Mouse (Mus musculus) erythroblast, embryonic 14.5 days (primary cell): ENCODE measurements around the gene Git2. TPM values are rescaled to one million over a fixed set of nuclear protein-coding genes. Genes with fewer than 3 reads are reported as not detected.

Source experiments
- H3K27me3 ChIP-seq: 2 replicates; pipeline ENCODE4 v1.6.1; 2012; ENCODE audit warnings: inconsistent platforms; ENCODE audit not compliant: control insufficient read depth
- H3K36me3 ChIP-seq: 2 replicates; pipeline ENCODE4 v1.6.1; 2012; ENCODE audit warnings: mild to moderate bottlenecking, inconsistent platforms; ENCODE audit not compliant: control insufficient read depth
- H3K4me1 ChIP-seq: 2 replicates; pipeline ENCODE4 v1.6.1; 2012; ENCODE audit warnings: inconsistent platforms; ENCODE audit not compliant: control insufficient read depth
- H3K4me3 ChIP-seq: replicated peaks from 2 replicates; pipeline ENCODE3; 2012; ENCODE audit warnings: moderate library complexity, mild to moderate bottlenecking, inconsistent platforms
- H3K9me3 ChIP-seq: 2 replicates; pipeline ENCODE4 v1.6.1; 2012; ENCODE audit warnings: low read length, inconsistent platforms, mixed read lengths; ENCODE audit not compliant: control insufficient read depth
- GATA1 ChIP-seq: IDR thresholded peaks from 2 replicates; pipeline ENCODE4 v1.6.1; 2012; ENCODE audit warnings: low read length, inconsistent platforms, mixed read lengths
- TAL1 ChIP-seq: IDR thresholded peaks from 3 replicates; pipeline ENCODE4 v1.6.1; 2012; ENCODE audit warnings: low read length, inconsistent platforms, mixed read lengths
- polyA plus RNA-seq: library from polyadenylated mRNA; stranded (reverse); fragments of >175 nt; gene quantifications from 2 replicates; pipeline ENCODE4 v1.2.3, GENCODE M21; 2012

Git2 gene
- polyA plus RNA-seq, 1 experiment: 7.0 TPM

DNA sequence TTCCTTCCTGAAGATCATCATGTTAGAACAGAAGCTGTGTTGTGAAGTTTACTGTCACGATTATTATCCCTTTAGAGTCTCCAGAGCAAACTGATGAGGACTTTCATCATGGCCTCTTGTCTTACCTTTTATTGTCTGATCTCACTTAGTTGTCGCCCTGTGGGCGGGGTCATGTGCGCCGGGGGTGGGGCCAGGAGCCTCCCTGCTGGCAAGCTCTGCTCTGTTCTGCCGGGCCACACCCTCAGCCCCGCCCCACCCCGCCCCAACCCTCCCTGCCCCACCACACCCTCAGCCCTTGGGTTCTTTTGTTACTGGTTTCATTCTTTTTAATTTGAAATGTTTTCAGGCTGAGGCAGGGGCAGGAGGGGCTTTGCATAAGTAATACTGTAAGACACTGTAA is 25.7 kb upstream of the Git2 start:
- H3K27me3 ChIP-seq: no peaks in the 10 kb centered on the region
- peaks cover 31% of the 10 kb centered on the region for H3K4me1 ChIP-seq
- peaks cover 6% of the 10 kb centered on the region for H3K9me3 ChIP-seq
- H3K36me3 ChIP-seq: peaks cover 97% of the 10 kb centered on the region
- H3K4me3 ChIP-seq: no peak overlapping the region
- TF ChIP-seq TAL1: no peak
- no peak for TF ChIP-seq GATA1

DNA sequence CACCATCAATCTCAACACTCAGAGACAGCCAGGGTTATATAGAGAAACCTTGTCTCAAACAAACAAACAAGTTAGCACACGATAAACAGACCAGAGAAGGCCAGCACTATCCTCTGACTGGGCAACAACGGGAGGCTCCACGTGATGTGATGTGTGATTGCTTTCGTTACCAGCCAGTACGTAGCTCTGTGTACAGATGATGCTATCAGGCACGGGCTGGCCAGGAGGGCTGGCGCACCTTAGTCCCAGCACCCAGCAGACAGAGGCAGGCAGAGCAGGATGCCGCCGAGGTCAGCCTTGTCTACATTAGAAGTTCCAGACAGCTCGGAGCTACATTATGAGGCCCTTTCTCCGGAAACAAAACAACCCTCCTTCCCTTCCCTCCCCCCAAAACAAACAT is 24.5 kb upstream of the Git2 start:
- Histone ChIP-seq H3K4me3 (no peak overlapping the region), H3K9me3 (peaks cover 6% of the 10 kb centered on the region), H3K36me3 (peaks cover 96% of the 10 kb centered on the region), H3K27me3 (no peaks in the 10 kb centered on the region), H3K4me1 (peaks cover 28% of the 10 kb centered on the region)
- TF ChIP-seq TAL1: no peak
- TF ChIP-seq GATA1: no peak

DNA sequence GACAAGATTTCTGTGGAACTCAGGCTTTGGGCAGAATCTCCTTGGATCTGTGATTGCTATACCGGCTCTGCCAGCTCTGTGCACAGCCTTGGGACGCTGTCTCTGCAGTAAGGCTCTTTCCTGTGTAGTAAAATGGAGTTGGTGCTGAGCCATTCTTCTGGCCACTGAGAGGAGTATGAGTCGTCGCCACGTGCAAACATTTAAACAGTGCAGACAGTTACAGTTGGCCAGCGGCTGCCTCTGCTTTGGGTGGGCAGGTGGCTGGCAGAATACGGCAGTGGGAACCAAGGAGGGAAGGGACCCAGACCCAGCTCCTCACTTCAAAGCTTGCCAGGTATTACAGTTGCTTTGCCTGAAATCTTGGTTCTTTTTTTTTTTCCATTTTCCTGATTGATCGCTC is 21.9 kb upstream of the Git2 start:
- TF ChIP-seq GATA1 (no peak), TAL1 (no peak)
- Histone ChIP-seq H3K4me3 (no peak overlapping the region), H3K4me1 (peaks cover 34% of the 10 kb centered on the region), H3K9me3 (peaks cover 6% of the 10 kb centered on the region), H3K27me3 (no peaks in the 10 kb centered on the region), H3K36me3 (peaks cover 96% of the 10 kb centered on the region)

DNA sequence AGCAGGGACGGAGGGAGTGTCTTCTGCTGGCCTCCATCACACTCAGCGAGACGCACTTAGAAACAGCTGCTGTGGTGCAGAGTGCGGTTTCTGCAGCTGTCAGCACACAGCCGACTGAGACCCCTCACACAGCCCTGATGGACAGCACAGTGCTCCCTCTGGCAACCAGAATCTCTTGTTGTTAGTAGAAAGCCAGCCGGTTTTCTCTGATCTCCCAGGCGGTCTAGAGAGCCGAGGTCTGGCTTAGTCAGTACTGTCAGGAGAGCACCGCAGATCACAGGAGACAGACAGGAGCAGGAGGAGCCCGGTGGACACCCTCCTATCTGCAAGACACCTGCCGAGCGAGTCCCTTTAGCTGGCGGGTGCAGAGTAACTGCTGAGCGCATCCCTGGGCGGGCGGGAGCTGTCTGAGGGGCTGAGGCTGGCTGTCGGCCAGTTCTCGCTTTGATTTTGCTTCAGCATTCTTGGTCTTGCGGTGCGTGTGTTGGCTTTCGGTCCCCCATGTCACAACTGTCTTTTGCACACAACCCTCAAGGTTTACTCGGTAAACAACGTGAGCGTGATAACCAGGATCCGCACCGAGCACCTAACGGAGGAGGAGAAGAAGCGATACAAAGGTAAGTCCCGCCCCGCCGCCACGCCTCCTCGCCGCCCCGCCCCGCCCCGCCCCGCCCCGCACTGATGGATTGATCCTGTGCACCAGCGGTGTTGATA is 21.1 kb upstream of the Git2 start:
- TF ChIP-seq GATA1 (no peak), TAL1 (no peak)
- H3K4me1 ChIP-seq: peaks cover 28% of the 10 kb centered on the region
- H3K9me3 ChIP-seq: peaks cover 6% of the 10 kb centered on the region
- peaks cover 97% of the 10 kb centered on the region for H3K36me3 ChIP-seq
- H3K4me3 ChIP-seq: peak overlapping the region; percentile 8
- H3K27me3 ChIP-seq: no peaks in the 10 kb centered on the region

DNA sequence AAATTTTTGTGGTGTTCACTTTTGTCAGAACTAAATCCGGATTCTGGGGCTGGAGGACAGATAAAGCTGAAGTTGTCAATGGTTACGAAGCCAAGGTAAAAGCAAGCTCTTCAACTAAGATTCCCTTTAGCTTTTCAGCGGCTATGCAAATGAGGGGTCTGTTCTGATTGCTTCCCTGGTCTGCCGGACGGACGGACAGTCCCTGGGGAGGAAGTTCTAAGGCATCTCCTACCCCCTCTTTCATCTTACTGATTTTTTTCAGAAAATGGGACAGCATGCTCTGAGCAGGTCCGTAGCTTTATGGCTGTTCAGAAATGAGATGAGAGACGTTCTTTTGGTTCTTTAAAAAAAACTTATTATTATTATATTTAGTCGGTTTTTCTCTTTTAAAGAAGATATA is 20.3 kb upstream of the Git2 start:
- TF ChIP-seq GATA1 (no peak), TAL1 (no peak)
- Histone ChIP-seq H3K4me1 (peaks cover 20% of the 10 kb centered on the region), H3K27me3 (no peaks in the 10 kb centered on the region), H3K4me3 (no peak overlapping the region), H3K36me3 (peaks cover 98% of the 10 kb centered on the region), H3K9me3 (peaks cover 6% of the 10 kb centered on the region)

DNA sequence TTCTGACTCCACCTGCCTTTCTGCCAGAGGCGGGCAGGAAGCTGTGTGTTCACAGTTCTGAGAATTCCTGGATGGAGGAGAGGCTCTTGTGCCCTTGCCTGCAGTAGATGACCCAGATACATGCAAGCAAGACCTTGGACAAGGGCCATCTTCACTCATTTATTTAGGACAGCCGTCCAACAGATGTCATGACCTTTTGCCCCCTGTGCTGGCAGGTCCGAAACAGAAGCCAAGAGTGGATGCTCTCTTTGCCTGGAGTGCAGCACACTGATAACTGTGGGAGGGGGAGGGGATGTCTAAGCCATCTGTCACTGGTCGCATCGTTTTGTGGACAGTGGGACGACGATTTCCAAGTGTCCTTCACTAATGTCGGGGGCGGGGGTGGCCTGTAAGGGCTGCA is 19.9 kb upstream of the Git2 start:
- H3K27me3 ChIP-seq: no peaks in the 10 kb centered on the region
- peaks cover 19% of the 10 kb centered on the region for H3K4me1 ChIP-seq
- peaks cover 6% of the 10 kb centered on the region for H3K9me3 ChIP-seq
- TF ChIP-seq GATA1 (no peak), TAL1 (no peak)
- no peak overlapping the region for H3K4me3 ChIP-seq
- peaks cover 98% of the 10 kb centered on the region for H3K36me3 ChIP-seq

DNA sequence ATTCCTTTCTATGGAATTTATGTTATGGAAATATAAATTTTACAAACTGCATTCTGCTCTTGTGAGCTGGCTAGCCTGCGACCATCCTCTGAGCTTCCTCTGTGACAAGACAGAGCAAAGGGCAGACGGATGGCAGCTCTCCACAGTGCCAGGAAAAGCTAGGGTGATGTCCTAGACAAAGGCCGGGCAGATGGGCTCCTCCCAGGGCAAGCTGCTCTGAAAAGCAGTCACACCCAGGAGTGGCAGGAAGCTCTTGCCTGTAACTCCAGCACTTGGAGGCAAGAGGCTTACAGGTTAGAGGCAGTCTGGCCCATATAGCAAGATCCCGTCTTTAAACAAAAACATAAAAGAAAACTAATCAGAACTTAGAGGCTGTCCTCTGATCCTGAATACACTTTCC is 19.3 kb upstream of the Git2 start:
- no peaks in the 10 kb centered on the region for H3K27me3 ChIP-seq
- peaks cover 19% of the 10 kb centered on the region for H3K4me1 ChIP-seq
- no peak for TF ChIP-seq TAL1
- no peak for TF ChIP-seq GATA1
- H3K36me3 ChIP-seq: peaks cover 96% of the 10 kb centered on the region
- H3K9me3 ChIP-seq: peaks cover 6% of the 10 kb centered on the region
- no peak overlapping the region for H3K4me3 ChIP-seq

DNA sequence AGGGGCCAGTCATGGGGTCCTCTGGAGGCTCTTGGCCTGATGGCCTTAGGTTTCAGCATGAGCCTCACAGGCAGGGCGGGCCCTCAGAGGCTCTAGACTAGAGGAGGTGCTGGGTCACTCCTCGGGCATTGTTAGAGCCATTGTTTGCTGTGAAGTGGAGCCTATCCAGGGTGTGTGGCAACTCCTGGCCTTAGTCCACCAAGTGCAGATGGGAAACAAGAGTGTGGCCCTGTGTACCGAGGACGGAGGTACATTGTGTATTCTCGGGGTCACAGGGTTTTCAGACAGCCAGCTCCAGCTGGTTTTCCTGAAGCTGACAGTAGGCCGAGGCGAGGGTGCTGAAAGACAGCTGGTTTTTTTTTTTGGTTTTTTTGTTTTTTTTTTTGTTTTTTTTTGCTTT is 18.0 kb upstream of the Git2 start:
- Histone ChIP-seq H3K4me1 (peaks cover 19% of the 10 kb centered on the region), H3K36me3 (peaks cover 96% of the 10 kb centered on the region), H3K27me3 (no peaks in the 10 kb centered on the region), H3K9me3 (peaks cover 6% of the 10 kb centered on the region), H3K4me3 (no peak overlapping the region)
- TF ChIP-seq TAL1: no peak
- TF ChIP-seq GATA1: no peak

DNA sequence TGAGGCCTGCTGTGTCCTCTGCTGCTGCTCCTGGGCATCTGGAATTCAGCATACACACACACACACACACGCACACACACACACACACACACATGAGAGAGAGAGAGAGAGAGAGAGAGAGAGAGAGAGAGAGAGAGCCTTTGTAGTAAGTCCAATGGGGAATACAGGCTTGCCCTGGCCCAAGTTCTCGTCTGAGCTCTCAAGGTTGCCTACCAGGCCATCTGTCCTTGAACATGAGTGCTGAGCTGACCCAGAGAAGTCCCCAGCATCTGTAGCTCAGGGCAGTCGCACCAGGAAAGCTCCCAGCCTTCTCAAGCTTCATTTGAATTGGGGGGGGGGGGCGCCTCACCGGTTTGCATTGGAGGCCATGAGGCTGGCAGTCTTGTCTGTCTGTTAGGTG is 9.9 kb upstream of the Git2 start:
- peak overlapping the region; percentile 37 for H3K4me3 ChIP-seq
- no peak for TF ChIP-seq TAL1
- TF ChIP-seq GATA1: no peak
- H3K36me3 ChIP-seq: peaks cover 67% of the 10 kb centered on the region
- H3K27me3 ChIP-seq: no peaks in the 10 kb centered on the region
- peaks cover 61% of the 10 kb centered on the region for H3K4me1 ChIP-seq
- H3K9me3 ChIP-seq: no peaks in the 10 kb centered on the region
